Mouse (Mus musculus) cortical plate, adult 2 months (tissue): ENCODE data around the gene Xpa.

Source experiments
- CTCF ChIP-seq: fragments of 200-500 bp; IDR thresholded peaks from 2 replicates; pipeline ENCODE4 v1.5.1; 2011; ENCODE audit warnings: mild to moderate bottlenecking, control low read depth, low read length; ENCODE audit not compliant: insufficient read depth; ENCODE audit errors: extremely low read depth
- POLR2A ChIP-seq: fragments of 200-500 bp; IDR thresholded peaks from 2 replicates; pipeline ENCODE4 v1.6.1; 2011; ENCODE audit warnings: mild to moderate bottlenecking, low read length, control low read depth; ENCODE audit not compliant: insufficient read depth; ENCODE audit errors: extremely low read depth

GRCm38 (mm10) chr4:46117536-46117935 lies 78.6 kb downstream of the Xpa start:
- TF ChIP-seq CTCF, result no peak
- no peak for TF ChIP-seq POLR2A
